Mouse (Mus musculus) cerebellum, adult 18-20 months (tissue): ENCODE measurements around the gene Zdhhc12.
"Not testable (repeated sequence)": the region's sequence is repeated elsewhere in the genome, so short reads cannot be mapped to it uniquely, and the experiment has no call there.

Experiments
- DNase-seq, 2 experiments: peaks; one replicate each; pipeline ENCODE4 v3.0.0; 2021

Gene Zdhhc12

DNA sequence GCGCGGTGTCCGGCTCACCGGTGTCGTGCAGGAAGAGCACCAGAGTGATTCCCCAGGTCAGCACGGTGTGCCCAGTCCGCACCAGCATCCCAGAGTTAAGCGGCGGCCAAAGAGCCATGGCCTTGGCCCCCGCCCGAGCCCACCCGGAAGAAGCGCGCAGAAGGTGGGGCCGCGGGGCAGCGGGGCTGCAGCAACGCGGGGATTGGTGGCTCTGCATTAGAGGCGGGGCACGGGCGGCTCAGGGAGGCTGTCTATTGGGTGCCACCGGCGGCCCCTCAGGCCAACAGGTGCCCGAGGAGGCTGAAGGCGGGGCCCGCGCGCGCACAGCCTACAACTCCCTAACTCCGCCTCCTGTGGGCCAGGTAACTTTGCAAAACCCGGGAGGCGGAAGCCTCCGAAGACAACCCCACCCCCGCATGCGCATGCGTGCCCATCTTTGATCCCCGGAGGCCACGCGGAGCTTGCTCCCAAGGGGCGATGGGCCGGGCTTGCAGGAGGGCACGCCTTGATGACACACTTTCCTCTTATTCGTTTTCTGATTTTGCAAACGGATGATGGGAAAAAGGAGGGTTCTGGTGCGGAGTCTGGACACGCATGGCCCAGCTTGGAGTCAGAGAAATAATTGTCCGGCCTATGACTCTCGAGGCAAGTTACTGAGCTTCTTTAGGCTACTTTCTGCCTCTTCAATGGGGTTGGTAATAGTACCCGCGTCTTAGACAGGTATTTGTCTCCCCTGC, at the start of gene Zdhhc12:
Gene Zdhhc12 (minus strand): TSS at position 178 of the 737 bp plus-strand sequence.
- peak; percentile 89 to 96 for DNase-seq

DNA sequence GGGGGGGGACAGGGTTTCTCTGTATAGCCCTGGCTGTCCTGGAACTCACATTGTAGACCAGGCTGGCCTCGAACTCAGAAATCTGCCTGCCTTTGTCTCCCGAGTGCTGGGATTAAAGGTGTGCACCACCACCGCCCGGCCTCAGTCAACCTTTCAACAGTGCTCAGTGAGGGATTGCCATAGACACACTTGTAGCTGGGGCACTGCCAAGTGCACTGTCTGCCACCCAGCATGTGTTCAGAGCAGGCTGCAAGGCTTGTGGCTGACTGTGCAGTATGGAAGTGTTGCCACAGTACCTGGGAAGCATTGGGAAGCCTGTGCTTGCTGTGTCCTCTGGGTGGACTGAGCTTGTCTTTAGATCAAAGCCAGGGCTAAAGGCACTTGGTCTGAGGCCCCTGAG, 46.6 kb upstream of the Zdhhc12 start:
- DNase-seq: peak; percentile 81

DNA sequence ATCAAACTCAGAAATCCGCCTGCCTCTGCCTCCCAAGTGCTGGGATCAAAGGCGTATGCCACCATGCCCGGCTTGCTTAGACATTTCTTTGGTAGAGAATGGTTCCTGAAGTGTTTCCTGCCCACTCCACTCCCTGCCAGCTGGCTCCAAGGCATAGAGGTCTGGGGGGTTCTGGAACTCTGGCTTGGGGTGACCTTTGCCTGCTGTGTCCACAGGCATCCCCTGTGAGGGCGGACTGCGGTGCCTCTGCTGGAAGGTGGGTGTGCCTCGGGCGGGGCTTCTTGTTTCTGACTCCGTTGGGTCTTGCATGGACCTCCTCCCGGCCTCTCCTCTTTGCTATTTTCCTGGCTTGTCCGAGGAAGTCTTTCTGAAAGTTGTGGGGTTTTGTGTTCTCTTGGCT, 43.0 kb upstream of the Zdhhc12 start:
- DNase-seq: no peak

DNA sequence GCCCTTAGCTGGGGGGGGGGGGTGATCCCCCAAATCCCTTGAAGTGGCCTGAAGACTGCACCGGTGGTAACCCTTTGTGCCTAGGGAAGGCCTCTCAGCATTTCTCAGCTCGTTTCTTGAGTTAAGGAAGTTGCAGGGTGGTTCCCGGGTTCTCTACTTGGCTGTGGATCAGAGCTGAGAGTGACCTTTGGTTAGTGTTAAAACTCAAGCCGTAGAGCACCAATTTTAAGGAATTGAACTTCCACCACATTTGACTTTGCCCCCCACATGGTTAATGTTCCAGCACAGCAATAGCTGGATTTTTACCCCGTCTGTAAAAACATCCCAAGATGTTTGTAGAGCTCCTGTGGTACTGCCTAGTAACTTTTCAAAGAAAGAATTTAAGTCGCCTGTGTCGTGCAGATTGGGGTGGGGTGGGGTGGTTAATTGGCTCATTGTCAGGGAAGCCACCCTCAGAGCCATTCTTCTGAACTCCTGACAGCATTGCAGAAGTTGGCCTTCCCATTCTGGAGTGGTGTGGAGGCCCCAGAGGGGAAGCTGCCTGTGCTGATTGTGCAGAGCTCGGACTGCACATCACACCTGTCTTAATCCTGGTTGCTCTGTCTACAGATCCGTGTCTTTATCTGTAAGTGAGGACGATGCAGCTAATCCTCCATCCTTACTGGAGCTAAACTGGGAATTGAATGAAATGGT, 41.6 kb upstream of the Zdhhc12 start:
- no peak for DNase-seq

DNA sequence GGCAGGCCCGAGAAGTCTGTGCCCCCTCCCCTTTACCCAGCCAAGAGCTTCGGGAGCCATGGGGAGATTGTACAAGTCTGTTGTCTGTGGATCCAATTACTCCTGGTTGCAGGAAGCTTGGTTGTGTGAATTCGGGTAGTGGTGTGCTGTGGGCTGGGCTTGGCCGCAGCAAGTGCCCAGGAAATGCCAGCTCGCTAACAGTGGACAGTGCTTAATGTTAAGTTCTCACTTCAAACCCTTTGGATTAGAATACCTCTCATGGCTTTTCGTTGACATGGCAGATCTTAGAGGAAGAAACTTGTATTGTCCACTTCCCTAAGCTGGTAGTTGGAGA, 40.9 kb upstream of the Zdhhc12 start:
- DNase-seq: peak in 1 of 2 experiments; percentile 23

DNA sequence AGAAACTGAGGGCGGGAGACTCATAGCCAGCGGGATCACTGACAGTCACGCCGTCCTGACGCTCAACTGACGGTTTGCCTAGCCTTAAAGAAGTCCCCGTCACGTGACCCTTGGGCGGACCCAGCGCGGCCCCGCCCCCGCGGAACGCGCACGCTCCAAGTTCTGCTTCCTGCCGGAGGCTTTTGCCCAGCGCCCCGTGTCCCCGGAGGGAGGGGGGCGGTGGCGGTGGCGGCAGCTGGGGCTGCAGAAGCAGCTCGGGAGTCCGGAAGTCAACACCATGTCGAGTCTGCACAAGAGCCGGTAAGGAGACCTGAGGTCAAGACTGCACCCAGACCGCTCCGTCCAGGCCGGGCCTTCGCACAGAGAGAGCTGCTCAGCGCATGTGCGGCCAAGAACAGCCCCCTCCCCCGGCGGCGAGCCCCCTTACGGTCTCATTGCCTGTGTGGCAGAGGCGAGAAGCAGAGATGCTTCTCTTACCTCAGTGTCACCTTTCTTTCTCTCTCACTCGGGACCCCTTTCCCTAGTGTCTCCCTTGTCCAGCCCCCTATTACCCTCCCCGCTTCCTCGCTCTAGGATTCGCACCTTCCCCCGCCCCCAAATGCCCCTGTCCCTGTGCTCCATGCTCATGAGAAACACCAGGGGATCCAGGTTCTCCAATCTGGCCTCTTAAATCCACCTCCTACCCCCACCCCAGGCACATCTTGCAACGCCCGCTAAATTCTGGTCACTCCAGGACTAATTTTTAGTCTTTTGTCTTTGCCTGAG, 40.3 kb upstream of the Zdhhc12 start, which contains the start of gene Tbc1d13:
Gene Tbc1d13 (plus strand): TSS at position 134 of the 765 bp plus-strand sequence.
- DNase-seq: peak; percentile 97 to 98

DNA sequence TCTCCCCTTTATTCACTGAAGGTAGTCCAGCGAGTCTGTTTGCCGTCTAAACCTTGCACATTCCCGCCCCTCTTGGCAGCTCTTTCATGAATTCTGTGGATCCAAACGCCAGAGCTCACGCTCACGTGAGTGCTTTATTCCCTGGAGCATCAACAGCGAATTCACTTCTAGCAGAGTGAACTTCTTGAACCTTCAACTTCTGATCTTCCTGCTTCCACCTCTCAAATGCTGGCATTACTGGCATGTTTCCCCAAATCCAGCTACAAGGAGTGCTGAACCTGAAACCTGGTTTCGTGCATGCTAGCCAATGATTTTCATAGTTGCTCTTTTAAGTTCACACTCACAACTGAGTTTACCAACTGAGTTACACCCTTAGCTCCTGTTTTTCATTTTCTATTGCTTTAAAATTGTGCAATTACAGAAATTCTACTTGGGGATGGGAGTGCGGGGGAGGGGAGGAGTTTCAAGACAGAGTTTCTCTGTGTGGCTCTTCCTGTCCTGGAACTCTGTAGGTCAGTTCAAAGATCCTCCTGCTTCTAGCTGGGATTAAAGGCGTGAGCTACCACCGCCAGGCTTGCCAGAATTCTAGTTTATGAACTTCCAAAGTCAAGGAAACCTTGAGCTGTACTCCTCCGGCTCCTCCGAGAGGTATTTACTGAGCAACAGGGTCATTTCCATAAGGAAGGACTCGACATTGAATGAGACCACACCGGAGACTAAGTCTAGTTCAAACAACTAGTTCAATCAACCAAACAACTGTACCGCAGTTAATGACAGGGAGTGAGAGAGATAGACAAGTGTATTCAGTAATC, 39.6 kb upstream of the Zdhhc12 start:
- DNase-seq: no peak

DNA sequence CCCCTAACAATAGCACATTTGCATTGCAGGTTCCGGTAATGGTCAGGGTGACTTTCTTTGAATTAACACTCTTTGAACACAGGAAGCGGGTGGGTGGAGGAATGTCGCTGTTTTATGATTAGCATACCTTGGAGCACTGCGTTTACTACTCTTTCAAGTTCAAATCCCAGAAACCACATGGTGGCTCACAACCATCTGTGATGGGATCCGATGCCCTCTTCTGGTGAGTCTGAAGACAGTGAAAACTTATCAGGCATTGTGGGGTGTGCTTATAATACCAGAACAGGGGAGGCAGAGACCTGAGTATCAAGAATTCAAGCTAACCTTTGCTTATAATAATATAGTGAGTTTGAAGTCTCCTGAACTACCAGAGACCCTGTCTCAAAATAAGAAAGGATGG, 37.8 kb upstream of the Zdhhc12 start:
- DNase-seq: not testable (repeated sequence)

DNA sequence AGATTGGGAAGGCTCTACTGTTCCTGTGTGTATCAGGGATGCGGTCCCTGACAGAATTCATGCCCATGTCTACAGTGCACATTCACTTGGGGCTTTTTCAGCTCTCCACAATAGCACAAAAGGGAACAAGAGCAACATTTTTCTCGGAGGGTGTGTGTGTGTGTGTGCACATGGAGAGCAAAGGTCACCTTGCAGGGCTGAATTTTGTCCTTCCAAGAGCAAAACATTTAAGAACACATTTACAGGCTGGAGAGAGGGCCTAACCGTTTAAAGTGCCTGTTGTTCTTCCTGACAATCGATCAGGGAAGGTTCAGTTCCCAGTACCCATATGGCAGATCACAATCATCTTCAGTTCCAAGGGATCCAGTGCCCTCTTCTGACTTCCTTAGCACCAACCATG, 36.7 kb upstream of the Zdhhc12 start:
- DNase-seq: no peak

DNA sequence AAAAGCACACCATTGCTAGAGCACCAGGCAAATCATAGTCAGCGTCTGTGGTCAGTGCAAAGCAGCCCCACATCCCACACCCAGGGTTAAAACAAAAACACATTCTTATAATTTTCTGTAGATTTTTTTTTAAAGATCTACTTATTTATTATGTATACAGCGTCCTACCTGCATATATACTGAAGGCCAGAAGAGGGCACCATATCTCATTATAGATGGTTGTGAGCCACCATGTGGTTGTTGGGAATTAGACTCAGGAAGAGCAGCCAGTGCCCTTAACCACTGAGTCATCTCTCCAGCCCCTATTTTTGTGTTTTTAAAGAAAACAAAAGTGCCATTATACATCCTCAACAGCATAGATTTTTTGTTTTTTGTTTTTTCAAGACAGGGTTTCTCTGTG, 35.3 kb upstream of the Zdhhc12 start:
- peak; percentile 47 to 52 for DNase-seq

DNA sequence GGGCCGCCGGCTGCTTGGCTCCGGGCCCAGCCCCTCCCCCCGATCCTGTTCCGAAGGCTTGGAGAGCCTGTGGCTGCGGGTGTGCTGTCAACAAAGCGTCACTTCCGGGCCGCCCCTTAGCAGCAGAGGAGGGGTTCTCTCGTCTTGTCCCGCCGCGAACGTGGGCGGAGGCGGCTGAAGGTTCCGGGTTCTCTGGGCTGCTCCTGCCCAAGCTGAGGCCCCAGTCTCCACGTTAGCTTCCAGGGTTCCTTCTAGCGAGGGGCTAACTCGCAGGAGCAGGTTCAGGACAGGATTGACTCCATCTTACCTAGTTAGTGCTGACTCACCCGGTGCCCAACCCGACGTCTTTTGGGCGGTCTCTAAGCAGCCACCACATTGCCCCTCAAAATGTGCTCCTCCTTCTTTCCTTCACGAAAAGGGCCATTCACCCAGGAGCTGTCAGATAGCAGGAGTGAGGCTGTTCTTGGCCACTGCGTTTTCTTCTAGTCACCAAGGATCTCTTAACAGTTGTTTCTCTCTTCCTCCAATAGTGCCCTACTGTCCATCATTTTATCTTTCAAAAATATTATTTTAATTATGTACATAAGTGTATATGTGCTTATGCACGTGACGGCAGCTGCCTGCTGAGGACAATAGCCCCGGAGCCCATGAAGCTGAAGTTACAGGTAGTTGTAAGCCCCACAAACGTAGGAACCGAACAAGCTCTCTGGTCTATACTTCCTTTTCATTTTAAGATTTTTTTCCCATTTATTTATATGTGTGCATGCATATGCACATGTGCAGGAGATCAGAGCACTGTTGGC, 31.2 kb upstream of the Zdhhc12 start, which contains the start of gene Zer1:
Gene Zer1 (minus strand): TSS at position 114 of the 803 bp plus-strand sequence.
- peak; percentile 96 for DNase-seq

DNA sequence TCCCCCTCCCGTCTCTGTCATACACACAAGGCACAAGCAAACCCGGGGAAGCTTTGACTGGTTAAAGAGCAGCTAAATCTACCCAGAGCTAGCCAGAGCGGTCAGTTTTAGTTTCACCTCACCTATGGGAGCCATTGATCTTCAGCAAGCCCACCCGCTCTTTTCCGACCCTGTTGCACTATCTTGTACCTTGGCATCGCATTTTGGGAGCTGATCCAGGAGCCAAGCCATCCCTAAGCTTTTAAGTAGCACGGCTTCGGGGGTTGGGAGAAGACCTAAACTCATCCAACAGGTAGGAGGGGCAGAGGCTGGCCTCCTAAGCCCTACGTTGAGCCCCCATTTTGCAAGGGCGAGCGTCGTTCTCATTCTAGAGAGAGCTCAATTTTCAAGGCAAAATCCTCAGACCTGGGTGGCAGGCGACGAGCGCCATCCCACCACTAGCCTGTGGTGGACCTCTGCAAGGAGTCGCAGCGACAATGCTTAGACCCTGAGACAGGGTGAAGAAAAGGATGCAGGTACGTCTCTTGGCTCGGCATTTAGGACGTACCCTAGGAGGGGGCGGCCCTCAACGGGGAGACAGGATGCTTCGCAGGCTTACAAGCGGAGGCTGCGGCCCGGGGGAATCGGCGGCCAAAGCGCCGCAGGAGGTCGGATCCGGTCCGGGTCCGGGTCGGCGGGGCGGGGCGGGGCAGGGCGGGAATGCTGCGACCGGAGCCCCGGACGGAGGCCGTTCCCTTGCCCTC, 30.5 kb upstream of the Zdhhc12 start:
- peak in 1 of 2 experiments; percentile 22 for DNase-seq

DNA sequence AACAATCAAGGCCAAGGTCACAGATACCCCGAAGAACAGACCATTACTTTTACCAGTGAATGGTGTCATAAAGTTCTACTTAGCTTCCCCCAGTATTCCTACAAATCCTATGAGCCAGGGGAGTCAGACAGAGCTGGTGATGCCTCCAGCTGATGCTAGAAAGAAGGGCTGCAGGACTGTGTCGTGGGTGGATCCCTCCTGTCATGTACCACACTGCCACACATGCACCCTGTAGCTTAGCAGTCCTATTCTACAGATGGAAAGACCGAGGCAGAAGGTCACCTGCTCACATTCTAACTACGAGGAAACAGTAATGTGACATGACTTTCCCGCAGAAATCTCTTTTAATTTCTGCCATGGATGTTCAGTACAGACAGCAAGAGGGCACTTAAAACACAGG, 29.3 kb upstream of the Zdhhc12 start:
- no peak for DNase-seq

DNA sequence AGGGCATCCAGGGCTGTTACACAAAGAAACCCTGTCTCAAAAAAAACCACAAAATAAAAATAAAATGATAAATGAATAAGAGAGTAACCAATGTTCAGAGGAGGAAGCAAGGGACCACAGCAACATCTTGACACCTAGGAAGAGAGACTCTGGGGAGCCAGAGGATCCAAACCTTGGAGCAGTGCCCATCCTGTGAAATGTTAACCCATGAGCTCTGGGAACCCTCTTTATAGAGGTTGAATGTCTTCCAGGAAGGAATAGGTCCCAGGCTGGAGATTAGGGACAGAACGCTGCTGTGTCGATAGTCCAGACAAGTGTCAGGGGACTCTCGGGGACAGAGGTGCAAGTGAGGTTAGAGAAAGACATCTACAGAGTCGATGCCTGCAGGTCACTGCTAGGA, 26.8 kb upstream of the Zdhhc12 start:
- DNase-seq: no peak

DNA sequence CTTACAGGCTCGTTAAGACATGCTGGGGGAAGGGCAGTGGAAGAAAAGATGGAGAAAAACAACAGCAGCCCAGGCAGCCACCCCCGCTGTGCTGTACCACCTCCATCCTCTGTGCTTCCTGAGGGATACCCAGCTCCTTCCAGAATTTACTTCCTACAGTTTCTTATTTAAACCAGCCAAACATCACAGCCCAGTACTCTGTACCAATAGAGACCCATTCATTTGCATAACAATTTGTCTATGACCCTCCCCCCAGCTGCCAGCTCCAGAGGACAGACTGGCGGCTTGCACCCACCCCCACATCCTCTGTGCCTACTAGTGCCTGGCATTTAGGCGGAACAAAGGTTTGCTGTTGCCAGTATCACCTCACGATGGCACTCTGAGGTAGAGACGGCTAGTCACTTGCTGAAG, 26.2 kb upstream of the Zdhhc12 start:
- DNase-seq: peak; percentile 30 to 47

DNA sequence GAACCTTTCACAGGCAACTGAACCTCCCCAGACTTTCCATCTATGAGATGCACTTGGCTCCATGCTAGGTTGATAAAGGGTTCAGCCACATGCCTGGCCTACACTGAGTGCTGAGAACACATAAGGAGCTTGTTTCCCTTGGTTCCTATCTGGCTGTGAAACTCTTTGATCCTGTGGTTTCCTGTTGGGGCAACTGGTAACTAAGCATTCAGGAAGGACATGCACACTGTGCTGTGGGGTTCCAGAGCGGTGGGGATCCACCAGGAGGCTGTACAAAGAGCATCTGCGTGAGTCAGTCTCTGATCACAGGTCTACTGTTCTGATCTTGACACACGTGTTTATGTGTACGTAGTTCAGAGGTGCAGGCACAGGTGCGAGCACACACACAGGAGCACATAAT, 19.1 kb upstream of the Zdhhc12 start:
- DNase-seq: no peak

DNA sequence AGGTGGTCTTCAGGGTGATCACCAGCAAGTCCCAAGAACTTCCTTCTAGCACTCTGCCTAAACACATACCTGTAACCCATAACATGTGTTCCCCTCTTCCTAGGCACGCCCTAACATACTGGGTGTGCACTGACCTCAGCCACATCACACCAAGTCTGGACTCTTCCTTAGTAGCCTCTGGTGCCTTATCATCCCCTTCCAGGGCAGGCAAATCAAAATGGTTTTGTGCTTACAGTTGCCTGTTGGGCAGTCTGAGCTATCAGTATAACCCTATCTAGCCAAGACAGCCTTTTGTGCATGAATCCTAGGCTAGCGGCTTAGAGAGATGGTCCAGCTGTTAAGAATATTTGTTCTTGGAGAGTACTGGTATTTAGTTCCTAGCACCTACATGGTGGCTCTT, 18.1 kb upstream of the Zdhhc12 start:
- no peak for DNase-seq

DNA sequence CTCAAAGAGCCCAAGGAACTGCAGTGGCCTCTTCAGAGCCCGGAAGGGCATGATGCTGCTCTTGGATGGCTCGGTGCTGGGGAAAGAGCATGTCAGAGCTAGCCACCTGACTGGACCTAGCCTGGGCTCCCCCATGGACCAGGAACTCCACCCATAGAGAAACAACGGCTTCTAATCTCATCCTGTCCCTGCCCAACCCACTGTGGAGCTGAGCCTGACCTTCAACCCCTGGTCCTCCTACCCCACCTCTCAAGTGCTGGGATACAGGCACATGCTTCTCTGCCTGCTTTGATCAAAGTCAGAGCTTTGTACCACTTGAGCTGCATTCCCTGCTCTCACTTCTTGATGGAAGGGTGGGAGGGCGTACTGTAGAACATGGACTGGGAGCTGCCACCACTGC, 14.8 kb upstream of the Zdhhc12 start:
- no peak for DNase-seq

DNA sequence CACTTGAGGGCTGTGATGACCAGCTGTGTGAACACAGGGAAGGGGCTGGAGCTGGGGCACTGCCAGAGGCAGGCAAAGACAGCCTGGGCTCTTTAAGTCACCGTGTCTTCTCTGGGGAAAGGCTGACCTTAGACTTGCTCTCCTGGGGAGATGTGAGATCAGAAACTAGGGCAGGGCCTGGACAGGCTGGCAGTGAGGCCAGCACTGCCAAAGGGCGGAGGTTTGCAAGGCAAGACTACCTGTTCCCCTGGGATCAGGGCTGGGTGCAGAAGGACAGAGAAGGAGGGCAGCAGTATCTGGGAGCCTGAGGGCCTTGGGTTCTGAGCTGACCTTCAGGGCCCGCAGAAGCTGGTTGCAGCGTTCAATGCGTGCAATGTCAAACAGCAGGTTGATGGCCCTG, 14.2 kb upstream of the Zdhhc12 start:
- DNase-seq: no peak

DNA sequence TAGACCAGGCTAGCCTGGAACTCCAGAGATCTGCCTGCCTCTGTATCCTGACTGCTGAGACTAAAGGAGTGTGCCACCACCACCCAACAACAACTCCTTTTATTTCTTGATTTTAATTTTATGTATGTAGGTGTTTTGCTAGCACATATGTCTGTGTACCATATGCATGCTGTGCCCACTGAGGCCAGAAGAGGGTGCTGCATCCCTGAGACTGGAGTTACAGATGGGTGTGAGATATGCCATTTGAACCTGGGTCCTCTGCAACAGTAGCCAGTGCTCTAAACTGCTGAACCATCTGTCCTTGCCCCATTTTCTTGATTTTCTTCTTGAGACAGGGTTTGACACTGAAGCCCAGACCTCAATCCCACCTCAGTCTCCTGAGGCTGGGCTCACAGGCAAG, 12.9 kb upstream of the Zdhhc12 start:
- peak; percentile 51 to 63 for DNase-seq

DNA sequence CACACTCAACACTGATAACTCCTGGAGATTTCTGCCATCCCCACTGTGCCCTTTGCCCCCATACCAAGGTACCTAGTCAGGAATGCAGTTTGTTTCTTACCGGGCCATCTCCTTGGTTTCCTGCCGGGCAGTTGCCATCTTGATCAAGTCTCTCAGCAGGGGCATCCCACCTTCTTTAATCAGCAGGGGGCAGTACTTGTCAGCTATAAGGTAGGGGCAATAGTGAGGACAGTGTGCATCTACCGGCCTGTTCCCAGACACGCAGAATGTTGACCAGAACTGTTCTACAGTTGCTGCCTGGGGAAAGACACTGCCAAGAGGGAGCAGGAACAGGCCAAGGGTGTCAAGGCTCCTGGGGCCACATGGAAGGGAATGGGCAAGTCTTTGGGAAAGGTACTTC, 6.8 kb upstream of the Zdhhc12 start:
- DNase-seq: no peak
